Mouse (Mus musculus) neural tube, embryonic 14.5 days (tissue): ENCODE measurements around the gene Gm884. TPM values are rescaled to one million over a fixed set of nuclear protein-coding genes. Genes with fewer than 3 reads are reported as not detected.

ENCODE experiments used
- ATAC-seq: fragments of 200-750 bp; cut with Nextera tagmentation; 2 replicates; pipeline ENCODE4 v1.8.0; 2017; ENCODE audit warnings: low read depth, mild to moderate bottlenecking, moderate TSS enrichment, moderate library complexity
- H3K27ac ChIP-seq: fragments of 300-500 bp; sonication (generic); 2 replicates; pipeline ENCODE4 v1.5.1; 2014; ENCODE audit warnings: low read depth, mild to moderate bottlenecking, control low read depth, low read length, moderate library complexity, mixed read lengths
- H3K27me3 ChIP-seq: fragments of 300-500 bp; sonication (generic); 2 replicates; pipeline ENCODE4 v1.6.1; 2014; ENCODE audit warnings: low read length; ENCODE audit not compliant: control insufficient read depth, insufficient read depth
- H3K36me3 ChIP-seq: fragments of 300-500 bp; sonication (generic); 2 replicates; pipeline ENCODE4 v1.6.1; 2014; ENCODE audit warnings: low read length, mixed read lengths; ENCODE audit not compliant: control insufficient read depth, insufficient read depth
- H3K4me1 ChIP-seq: fragments of 300-500 bp; sonication (generic); 2 replicates; pipeline ENCODE4 v1.6.1; 2014; ENCODE audit warnings: low read length; ENCODE audit not compliant: control insufficient read depth, insufficient read depth
- H3K4me2 ChIP-seq: fragments of 300-500 bp; sonication (generic); 2 replicates; pipeline ENCODE4 v1.6.1; 2014; ENCODE audit warnings: mild to moderate bottlenecking, low read depth, low read length, control low read depth
- H3K4me3 ChIP-seq: fragments of 300-500 bp; sonication (generic); 2 replicates; pipeline ENCODE4 v1.5.1; 2014; ENCODE audit warnings: low read depth, low read length, control low read depth, mixed read lengths
- H3K9ac ChIP-seq: fragments of 300-500 bp; sonication (generic); replicated peaks from 2 replicates; pipeline ENCODE4 v1.6.1; 2014; ENCODE audit warnings: low read depth, mild to moderate bottlenecking, control low read depth, low read length, mixed read lengths
- H3K9me3 ChIP-seq: fragments of 300-500 bp; sonication (generic); 2 replicates; pipeline ENCODE4 v1.6.1; 2016; ENCODE audit warnings: low read length; ENCODE audit not compliant: control insufficient read depth
- WGBS: fragments of 180-500 bp; shearing (Covaris S2); extraction: QIAGEN DNeasy Blood & Tissue Kit; methylation state at CpG from one replicate; pipeline ENCODE4 v1.1.7; 2014; 5-methylcytosine and 5-hydroxymethylcytosine counted together
- polyA plus RNA-seq: library from polyadenylated mRNA; unstranded; fragments of >200 nt; fragmentation: Nextera tagmentation; extraction: Ambion mirVana; gene quantifications from 2 replicates; pipeline ENCODE4 v1.2.1, GENCODE M21; 2014

The Gm884 gene
- polyA plus RNA-seq, 1 experiment from 2014 or later, result not detected

DNA sequence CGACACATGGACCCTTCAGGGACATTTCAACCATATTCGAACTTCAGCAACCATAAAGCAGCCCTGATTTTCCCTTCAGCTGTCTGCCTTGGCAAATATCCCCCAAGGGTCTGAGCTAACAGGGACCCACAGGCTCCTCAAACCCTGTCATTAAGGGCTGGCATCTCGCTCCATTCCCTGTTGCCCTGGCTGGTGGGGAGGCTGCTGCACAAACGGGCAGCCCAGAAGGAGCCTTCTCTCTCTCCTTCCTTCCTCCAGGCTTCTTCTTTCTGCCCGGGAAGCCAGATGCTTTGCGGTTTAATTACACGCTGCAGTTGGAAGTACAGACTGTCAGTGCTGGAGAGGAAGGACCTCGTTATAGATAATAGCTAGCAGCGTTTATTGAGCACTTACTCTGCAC lies 22.3 kb upstream of the Gm884 start:
- H3K27me3 ChIP-seq, result peaks cover 13% of the 10 kb centered on the region
- no peaks in the 10 kb centered on the region for H3K36me3 ChIP-seq
- H3K9me3 ChIP-seq, result no peaks in the 10 kb centered on the region
- no peak overlapping the region for H3K9ac ChIP-seq
- H3K4me3 ChIP-seq, result no peak overlapping the region
- WGBS, result 64% methylated on average over 9 of the region's 9 CpGs
- no peak overlapping the region for H3K4me2 ChIP-seq
- no peaks in the 10 kb centered on the region for H3K4me1 ChIP-seq
- H3K27ac ChIP-seq, result no peak overlapping the region
- no peak for ATAC-seq

DNA sequence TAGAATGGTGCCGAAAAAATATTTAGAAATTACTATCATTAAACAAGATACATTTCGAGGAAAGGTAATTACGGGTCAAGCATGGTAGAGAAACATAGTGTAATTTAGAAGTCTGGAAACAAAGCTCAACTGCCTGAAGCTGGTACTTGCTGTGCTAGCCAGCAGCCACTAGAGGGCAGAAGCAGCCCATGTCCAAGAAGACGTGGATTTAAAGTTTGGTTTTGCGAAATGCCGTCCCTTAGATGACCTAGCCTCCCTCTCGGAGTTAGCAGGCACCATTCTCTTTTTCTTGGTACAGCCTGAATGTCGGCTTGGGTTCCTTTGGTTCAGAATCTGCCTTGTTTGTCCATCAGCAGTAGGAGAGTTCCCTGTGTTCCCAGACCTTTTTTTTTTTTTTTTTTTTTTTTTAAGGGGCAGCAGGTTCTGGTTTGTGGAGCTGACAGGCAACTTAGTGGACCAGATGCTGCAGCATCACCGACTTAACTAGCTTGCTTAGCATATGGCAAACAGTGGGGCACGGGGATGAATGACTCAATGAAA lies 18.5 kb upstream of the Gm884 start:
- 5% methylated on average over 10 of the region's 10 CpGs for WGBS
- no peak overlapping the region; the same call in 1 of the 2 replicates for H3K4me2 ChIP-seq
- no peak for ATAC-seq

DNA sequence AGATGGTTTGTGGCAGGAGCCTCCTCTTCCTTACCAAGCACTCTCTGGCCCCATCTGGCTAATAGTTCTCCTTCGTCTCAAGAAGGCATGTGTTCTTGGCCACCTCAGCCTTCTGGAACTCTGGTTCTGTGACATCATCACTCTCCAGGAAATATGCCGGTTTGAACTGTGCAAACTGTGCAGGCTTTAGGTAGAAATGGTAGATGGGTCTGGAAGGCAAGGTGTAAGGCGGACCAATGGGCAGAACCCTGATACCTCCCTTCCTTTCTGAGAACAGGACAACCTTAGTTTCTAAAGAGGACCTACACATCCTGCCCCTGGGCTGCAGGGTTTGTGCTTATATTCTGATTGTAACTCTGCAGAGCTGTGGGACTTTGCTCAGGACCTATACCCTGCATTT lies 17.9 kb upstream of the Gm884 start, which contains the start of gene Lyzl6:
Gene Lyzl6, minus strand, starts transcription at position 101 of the 400 bp plus-strand sequence.
- 81% methylated on average over 3 of the region's 3 CpGs for WGBS
- H3K4me3 ChIP-seq, result no peak within 1 kb of the TSS
- H3K9ac ChIP-seq, result no peak within 1 kb of the TSS
- no peak within 1 kb of the TSS for H3K27ac ChIP-seq
- no peaks in the 10 kb centered on the region for H3K36me3 ChIP-seq
- no peak within 1 kb of the TSS; the same call in 1 of the 2 replicates for H3K4me2 ChIP-seq
- ATAC-seq, result no peak
- no peaks in the 10 kb centered on the region for H3K27me3 ChIP-seq
- no peaks in the 10 kb centered on the region for H3K4me1 ChIP-seq
- no peaks in the 10 kb centered on the region for H3K9me3 ChIP-seq

More for the DNA sequence above, 18.5 kb upstream of the Gm884 start:
- Histone ChIP-seq H3K27ac (no peak overlapping the region), H3K4me3 (no peak overlapping the region), H3K36me3 (no peaks in the 10 kb centered on the region), H3K4me1 (no peaks in the 10 kb centered on the region), H3K9me3 (no peaks in the 10 kb centered on the region), H3K27me3 (no peaks in the 10 kb centered on the region), H3K9ac (no peak overlapping the region)

DNA sequence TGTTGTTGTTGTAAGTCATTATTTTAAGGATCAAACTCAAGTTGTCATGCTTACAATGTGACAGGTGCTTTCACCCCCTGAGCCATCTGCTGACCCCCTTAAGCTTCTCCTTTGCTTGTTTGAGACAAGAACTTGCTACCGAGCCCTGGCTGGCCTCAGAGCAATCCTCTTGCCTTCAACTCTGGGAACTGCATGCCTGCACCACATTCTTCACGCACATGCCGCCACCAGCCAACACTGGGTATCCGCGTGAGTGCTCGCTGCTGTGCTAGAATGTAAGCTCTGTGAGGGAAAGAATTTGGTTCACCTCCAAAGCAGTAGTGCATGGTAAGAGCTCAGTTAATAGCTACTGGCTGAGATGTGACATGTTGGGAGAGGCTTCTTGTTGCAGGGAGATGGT lies 15.3 kb upstream of the Gm884 start:
- ATAC-seq, result no peak
- Histone ChIP-seq H3K4me2 (no peak overlapping the region), H3K4me3 (no peak overlapping the region), H3K36me3 (no peaks in the 10 kb centered on the region), H3K4me1 (no peaks in the 10 kb centered on the region), H3K9me3 (no peaks in the 10 kb centered on the region), H3K9ac (no peak overlapping the region), H3K27me3 (no peaks in the 10 kb centered on the region), H3K27ac (no peak overlapping the region)
- 81% methylated on average over 6 of the region's 6 CpGs for WGBS

DNA sequence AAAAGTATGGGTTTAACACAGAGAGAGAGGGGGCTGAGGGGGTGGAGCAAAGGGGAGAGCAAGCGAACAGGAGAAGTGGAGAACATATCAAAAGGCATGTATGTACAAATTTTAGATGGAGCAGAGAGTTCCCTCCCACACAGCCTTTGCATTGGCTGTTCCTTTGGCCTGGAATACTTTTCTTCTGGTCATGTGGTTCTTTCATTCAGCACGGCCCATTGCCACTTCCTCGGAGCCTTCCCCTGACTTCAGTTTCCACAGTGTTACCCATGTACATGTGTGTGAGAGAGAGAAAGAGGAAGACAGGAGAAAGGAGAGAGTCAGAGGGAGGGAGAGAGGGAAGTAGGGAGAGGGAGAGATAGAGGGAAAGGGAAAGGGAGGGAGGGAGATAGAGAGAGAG lies 14.5 kb upstream of the Gm884 start:
- WGBS, result 90% methylated on average over 3 of the region's 3 CpGs
- H3K9me3 ChIP-seq, result no peaks in the 10 kb centered on the region
- no peak for ATAC-seq
- no peak overlapping the region for H3K27ac ChIP-seq
- H3K27me3 ChIP-seq, result no peaks in the 10 kb centered on the region
- no peak overlapping the region for H3K4me3 ChIP-seq
- H3K4me2 ChIP-seq, result no peak overlapping the region
- no peak overlapping the region for H3K9ac ChIP-seq
- H3K4me1 ChIP-seq, result no peaks in the 10 kb centered on the region
- no peaks in the 10 kb centered on the region for H3K36me3 ChIP-seq

DNA sequence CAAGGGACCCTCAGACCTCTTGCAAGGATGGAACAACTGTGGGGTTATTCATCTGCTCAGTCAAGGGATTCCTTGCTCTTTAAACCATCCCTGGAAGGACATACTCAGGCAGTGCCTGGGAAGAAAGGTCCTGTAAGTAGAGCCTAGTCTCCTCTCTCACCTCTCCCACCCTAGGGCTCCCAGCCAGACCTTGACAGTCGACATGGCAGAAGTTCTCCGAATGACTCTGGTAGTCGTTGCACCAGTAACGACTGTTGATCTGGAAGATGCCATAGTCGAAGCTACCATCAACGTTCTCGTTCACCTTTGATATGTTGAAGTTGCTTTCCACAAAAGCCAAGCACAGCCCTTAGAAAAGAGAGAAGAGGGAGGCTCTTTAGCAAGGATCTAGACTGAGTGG lies 13.9 kb upstream of the Gm884 start:
- Histone ChIP-seq H3K27ac (no peak overlapping the region), H3K9ac (no peak overlapping the region), H3K27me3 (no peaks in the 10 kb centered on the region), H3K4me1 (no peaks in the 10 kb centered on the region), H3K9me3 (no peaks in the 10 kb centered on the region), H3K4me2 (no peak overlapping the region), H3K36me3 (no peaks in the 10 kb centered on the region), H3K4me3 (no peak overlapping the region)
- WGBS, result 84% methylated on average over 7 of the region's 7 CpGs
- ATAC-seq, result no peak

DNA sequence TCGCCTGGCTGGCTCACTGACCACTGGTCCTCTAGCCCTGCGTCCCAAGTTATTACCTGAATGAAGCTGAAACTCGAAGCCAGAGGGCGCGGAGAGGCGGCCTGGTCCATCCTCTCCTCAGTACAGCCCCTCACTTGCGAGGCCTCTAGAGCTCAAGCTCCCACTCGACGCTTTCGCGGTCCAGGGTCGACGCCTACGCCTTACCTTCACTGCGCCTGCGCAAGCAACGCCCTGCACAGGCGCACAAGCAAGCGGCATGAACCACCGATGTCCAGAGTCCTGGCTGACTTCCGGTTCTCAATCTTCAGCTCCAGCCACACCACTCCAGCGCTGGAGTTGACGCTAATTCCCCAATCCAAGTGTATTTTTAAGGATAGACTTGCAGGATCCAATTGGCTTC lies 6.5 kb upstream of the Gm884 start:
- H3K36me3 ChIP-seq, result no peaks in the 10 kb centered on the region
- 83% methylated on average over 23 of the region's 23 CpGs for WGBS
- H3K4me2 ChIP-seq, result no peak overlapping the region
- H3K4me1 ChIP-seq, result no peaks in the 10 kb centered on the region
- no peak overlapping the region for H3K4me3 ChIP-seq
- no peaks in the 10 kb centered on the region for H3K27me3 ChIP-seq
- no peak for ATAC-seq
- H3K9ac ChIP-seq, result no peak overlapping the region
- no peaks in the 10 kb centered on the region for H3K9me3 ChIP-seq
- H3K27ac ChIP-seq, result no peak overlapping the region

DNA sequence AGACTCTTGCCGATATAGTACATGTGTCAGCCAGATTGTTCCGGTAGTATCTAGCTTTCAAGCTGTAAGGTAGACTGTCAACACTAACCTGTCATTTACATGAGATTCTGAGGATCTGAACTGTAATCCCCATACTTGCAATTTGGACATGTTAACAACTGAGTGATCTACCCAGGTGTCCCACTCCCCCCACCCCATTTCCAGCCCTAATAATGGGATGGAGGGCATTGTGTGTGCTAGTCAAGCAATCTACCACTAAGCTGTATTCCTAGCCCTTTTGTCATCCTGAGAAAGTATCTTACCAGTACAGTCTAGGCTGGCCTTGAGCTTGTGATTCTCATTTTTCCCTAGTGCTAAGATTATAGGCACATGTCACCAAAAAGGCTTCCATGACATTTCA lies 10.2 kb downstream of the Gm884 start:
- Histone ChIP-seq H3K9ac (no peak overlapping the region), H3K4me3 (no peak overlapping the region), H3K9me3 (no peaks in the 10 kb centered on the region), H3K4me1 (no peaks in the 10 kb centered on the region), H3K27me3 (no peaks in the 10 kb centered on the region), H3K36me3 (no peaks in the 10 kb centered on the region), H3K27ac (no peak overlapping the region), H3K4me2 (no peak overlapping the region)
- no peak for ATAC-seq
- WGBS, result 92% methylated on average over 2 of the region's 2 CpGs

DNA sequence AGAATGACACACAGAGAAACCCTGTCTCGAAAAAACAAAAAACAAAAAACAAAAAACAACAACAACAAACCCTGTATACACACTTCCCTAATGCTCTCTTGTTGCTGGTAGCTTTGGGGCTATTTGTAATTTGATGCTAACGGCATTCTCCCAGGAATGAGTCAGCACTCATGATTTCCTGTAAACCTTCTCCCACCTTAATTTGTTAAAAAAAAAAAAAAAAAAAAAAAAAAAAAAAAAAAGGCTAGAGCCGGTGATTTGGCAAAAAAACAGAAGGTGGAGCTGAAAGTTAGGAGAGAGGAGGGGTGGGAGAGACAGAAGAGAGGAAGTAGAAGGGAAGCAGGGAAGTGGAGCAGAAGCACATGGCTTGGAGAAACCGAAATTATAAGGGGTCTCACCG lies 14.3 kb downstream of the Gm884 start:
- Histone ChIP-seq H3K27me3 (no peaks in the 10 kb centered on the region), H3K36me3 (no peaks in the 10 kb centered on the region), H3K4me3 (no peak overlapping the region), H3K4me1 (no peaks in the 10 kb centered on the region), H3K27ac (no peak overlapping the region), H3K4me2 (no peak overlapping the region), H3K9ac (no peak overlapping the region), H3K9me3 (no peaks in the 10 kb centered on the region)
- no peak for ATAC-seq
- 74% methylated on average over 5 of the region's 5 CpGs for WGBS
